Mouse (Mus musculus) cerebellum, adult 2 months (tissue): ENCODE results near the gene Igtp.
"Not testable (repeated sequence)": the region's sequence is repeated elsewhere in the genome, so short reads cannot be mapped to it uniquely, and the experiment has no call there.

ENCODE experiments used
- CTCF ChIP-seq: fragments of 200-500 bp; IDR thresholded peaks from 2 replicates; pipeline ENCODE4 v1.5.1; 2011; ENCODE audit warnings: low read depth, mild to moderate bottlenecking, control low read depth, low read length, moderate library complexity, borderline replicate concordance; ENCODE audit not compliant: insufficient read depth
- POLR2A ChIP-seq: fragments of 200-500 bp; IDR thresholded peaks from 2 replicates; pipeline ENCODE4 v1.6.1; 2011; ENCODE audit warnings: low read length, control low read depth, borderline replicate concordance; ENCODE audit not compliant: insufficient read depth

DNA sequence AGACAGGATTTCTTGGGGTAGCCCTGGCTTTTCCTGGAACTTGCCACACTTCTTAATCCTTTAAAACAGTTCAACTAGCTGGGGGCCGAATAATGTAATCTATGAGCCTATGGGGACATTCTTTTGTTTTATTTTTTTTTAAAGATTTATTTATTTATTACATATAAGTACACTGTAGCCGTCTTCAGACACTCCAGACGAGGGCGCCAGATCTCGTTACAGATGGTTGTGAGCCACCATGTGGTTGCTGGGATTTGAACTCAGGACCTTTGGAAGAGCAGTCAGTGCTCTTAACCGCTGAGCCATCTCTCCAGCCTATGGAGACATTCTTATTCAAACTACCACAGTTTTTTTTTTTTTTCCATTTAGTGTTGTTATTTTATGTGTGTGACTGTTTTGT is 19.4 kb upstream of the Igtp start:
- not testable (repeated sequence) for TF ChIP-seq CTCF, POLR2A
